Mouse (Mus musculus) bone marrow, adult 2 months (tissue): ENCODE results near the gene Eps8l2.

ENCODE experiments used
- CTCF ChIP-seq: fragments of 200-500 bp; IDR thresholded peaks from 2 replicates; pipeline ENCODE4 v1.5.1; 2011; ENCODE audit warnings: low read length, control low read depth; ENCODE audit not compliant: control insufficient read depth, insufficient read depth
- POLR2A ChIP-seq: fragments of 200-500 bp; IDR thresholded peaks from 2 replicates; pipeline ENCODE4 v1.6.1; 2011; ENCODE audit warnings: low read depth, mild to moderate bottlenecking, control low read depth, low read length, borderline replicate concordance; ENCODE audit not compliant: control insufficient read depth

GRCm38 (mm10) chr7:141339215-141339920 is 688 bp downstream of the Eps8l2 start:
- TF ChIP-seq POLR2A (no peak), CTCF (no peak)
